ENCODE assay signal across 9 mouse cellular contexts in genomic region chr1:43264407-43264889, GRCm38 (mm10).
DNase-seq lines count a peak whose midpoint lies in the region; ATAC-seq and TF ChIP-seq lines count a peak whose summit lies in the region.
"Had no signal": no experiment of that assay in that cellular context is flagged by ENCODE, and none has a peak within 500 bp of the region (broad histone marks: within the 10 kb centered on the region; RNA-seq: fewer than 3 reads in every experiment).

No protein-coding gene starts in this region.

- TF ChIP-seq EP300 in heart, postnatal 0 days (IDR thresholded peaks at IDR 0.05; ENCODE audit: low read depth) = no peak
- no peak for TF ChIP-seq EP300 in stomach, postnatal 0 days (optimal IDR thresholded peaks at IDR 0.05)

- no peaks in the 10 kb centered on the region for H3K27me3 ChIP-seq in forebrain, embryonic 12.5 days
- no peaks in the 10 kb centered on the region for H3K27me3 ChIP-seq in heart, postnatal 0 days (ENCODE audit: control insufficient read depth, insufficient read depth, low read length)
- no peaks in the 10 kb centered on the region for H3K27me3 ChIP-seq in liver, embryonic 12.5 days (replicated peaks)
- H3K27me3 ChIP-seq in neural tube, embryonic 12.5 days (replicated peaks) = no peaks in the 10 kb centered on the region
- H3K27me3 ChIP-seq in stomach, postnatal 0 days (ENCODE audit: control insufficient read depth, insufficient read depth, low read length) = no peaks in the 10 kb centered on the region
- H3K27me3 ChIP-seq: embryonic facial prominence, embryonic 15.5 days had no signal

- no peaks in the 10 kb centered on the region for H3K4me1 ChIP-seq in forebrain, embryonic 12.5 days
- H3K4me1 ChIP-seq in heart, postnatal 0 days (ENCODE audit: control insufficient read depth, insufficient read depth) = no peaks in the 10 kb centered on the region; the same call in 1 of the 2 replicates
- H3K4me1 ChIP-seq in liver, embryonic 12.5 days = no peaks in the 10 kb centered on the region
- no peaks in the 10 kb centered on the region for H3K4me1 ChIP-seq in neural tube, embryonic 12.5 days
- H3K4me1 ChIP-seq in stomach, postnatal 0 days (replicated peaks; ENCODE audit: control insufficient read depth, insufficient read depth) = no peaks in the 10 kb centered on the region
- H3K4me1 ChIP-seq: embryonic facial prominence, embryonic 15.5 days had no signal

- peak; percentile 57; the same call in 1 of the 2 replicates for ATAC-seq in forebrain, embryonic 12.5 days (ENCODE audit: low FRiP score)
- peak; percentile 21; the same call in 1 of the 2 replicates for ATAC-seq in heart, postnatal 0 days (ENCODE audit: insufficient read depth, low read depth)
- 0 out of 2 replicates have a peak, but pooled peaks have one; percentile 10 for ATAC-seq in liver, embryonic 12.5 days
- peak; percentile 78 for ATAC-seq in neural tube, embryonic 12.5 days (ENCODE audit: low FRiP score, low read depth)
- ATAC-seq in stomach, postnatal 0 days (ENCODE audit: low FRiP score, low TSS enrichment) = peak; percentile 51; the same call in 1 of the 2 replicates

- H3K4me3 ChIP-seq in forebrain, embryonic 12.5 days (replicated peaks) = no peak overlapping the region
- no peak overlapping the region for H3K4me3 ChIP-seq in heart, postnatal 0 days (ENCODE audit: low read depth, low read length)
- H3K4me3 ChIP-seq in liver, embryonic 12.5 days = no peak overlapping the region
- no peak overlapping the region for H3K4me3 ChIP-seq in neural tube, embryonic 12.5 days
- H3K4me3 ChIP-seq in stomach, postnatal 0 days (ENCODE audit: low read depth, low read length) = no peak overlapping the region
- H3K4me3 ChIP-seq: embryonic facial prominence, embryonic 15.5 days had no signal

- peak; percentile 91 for TF ChIP-seq CTCF in heart, postnatal 0 days (IDR thresholded peaks at IDR 0.05; ENCODE audit: low read depth)
- peak; percentile 94 for TF ChIP-seq CTCF in stomach, postnatal 0 days (IDR thresholded peaks at IDR 0.05; ENCODE audit: low read depth)

- H3K9me3 ChIP-seq in forebrain, embryonic 12.5 days = no peaks in the 10 kb centered on the region
- no peaks in the 10 kb centered on the region for H3K9me3 ChIP-seq in heart, postnatal 0 days (replicated peaks; ENCODE audit: control insufficient read depth, low read length)
- H3K9me3 ChIP-seq in liver, embryonic 12.5 days (replicated peaks) = no peaks in the 10 kb centered on the region
- H3K9me3 ChIP-seq in neural tube, embryonic 12.5 days = no peaks in the 10 kb centered on the region
- no peaks in the 10 kb centered on the region for H3K9me3 ChIP-seq in stomach, postnatal 0 days (ENCODE audit: control insufficient read depth, low read length)
- H3K9me3 ChIP-seq: embryonic facial prominence, embryonic 15.5 days had no signal

- peak; percentile 77 for DNase-seq in CD4-positive, CD25-positive, alpha-beta regulatory T cell, adult 2 months (ENCODE audit: low read depth, low spot score)
- peak; percentile 32 for DNase-seq in brain, embryonic 18.5 days (ENCODE audit: low read depth, low spot score)
- DNase-seq in heart, postnatal 0 days (ENCODE audit: low spot score) = peak; percentile 85
- peak; percentile 56 to 79 for DNase-seq in kidney, postnatal 25 days
- peak; percentile 75 for DNase-seq in stomach, postnatal 0 days (ENCODE audit: low spot score)

- no peak overlapping the region for H3K9ac ChIP-seq in forebrain, embryonic 12.5 days
- H3K9ac ChIP-seq in heart, postnatal 0 days (replicated peaks; ENCODE audit: low read depth, low read length) = no peak overlapping the region
- no peak overlapping the region for H3K9ac ChIP-seq in liver, embryonic 12.5 days
- H3K9ac ChIP-seq in neural tube, embryonic 12.5 days = no peak overlapping the region; the same call in 1 of the 2 replicates
- H3K9ac ChIP-seq in stomach, postnatal 0 days (ENCODE audit: low read length) = no peak overlapping the region
- H3K9ac ChIP-seq: embryonic facial prominence, embryonic 15.5 days had no signal

- H3K4me2 ChIP-seq in forebrain, embryonic 12.5 days = no peak overlapping the region
- peak overlapping the region; percentile 19; the same call in 1 of the 2 replicates for H3K4me2 ChIP-seq in heart, postnatal 0 days (ENCODE audit: low read depth, low read length)
- H3K4me2 ChIP-seq in liver, embryonic 12.5 days = no peak overlapping the region
- no peak overlapping the region for H3K4me2 ChIP-seq in neural tube, embryonic 12.5 days (replicated peaks)
- no peak overlapping the region for H3K4me2 ChIP-seq in stomach, postnatal 0 days (replicated peaks; ENCODE audit: low read depth)
- H3K4me2 ChIP-seq: embryonic facial prominence, embryonic 15.5 days had no signal

- 27% methylated on average over 5 of the region's 5 CpGs for WGBS in forebrain, embryonic 12.5 days
- WGBS in heart, postnatal 0 days = 8% methylated on average over 5 of the region's 5 CpGs
- 14% methylated on average over 5 of the region's 5 CpGs for WGBS in liver, embryonic 12.5 days (ENCODE audit: insufficient replicate concordance)
- WGBS in neural tube, embryonic 12.5 days = 21% methylated on average over 5 of the region's 5 CpGs
- WGBS in stomach, postnatal 0 days = 15% methylated on average over 5 of the region's 5 CpGs

- no peaks in the 10 kb centered on the region for H3K36me3 ChIP-seq in forebrain, embryonic 12.5 days (replicated peaks)
- no peaks in the 10 kb centered on the region for H3K36me3 ChIP-seq in heart, postnatal 0 days (replicated peaks; ENCODE audit: control insufficient read depth, insufficient read depth, low read length)
- no peaks in the 10 kb centered on the region for H3K36me3 ChIP-seq in liver, embryonic 12.5 days
- no peaks in the 10 kb centered on the region for H3K36me3 ChIP-seq in neural tube, embryonic 12.5 days
- no peaks in the 10 kb centered on the region for H3K36me3 ChIP-seq in stomach, postnatal 0 days (ENCODE audit: control insufficient read depth, insufficient read depth, low read length)
- H3K36me3 ChIP-seq: embryonic facial prominence, embryonic 15.5 days had no signal

- no peak overlapping the region for H3K27ac ChIP-seq in forebrain, embryonic 12.5 days
- no peak overlapping the region for H3K27ac ChIP-seq in heart, postnatal 0 days (ENCODE audit: low read depth)
- H3K27ac ChIP-seq in liver, embryonic 12.5 days = no peak overlapping the region
- H3K27ac ChIP-seq in neural tube, embryonic 12.5 days = no peak overlapping the region
- H3K27ac ChIP-seq in stomach, postnatal 0 days (replicated peaks) = no peak overlapping the region
- H3K27ac ChIP-seq: embryonic facial prominence, embryonic 15.5 days had no signal

Comparison
In these comparisons a context has a peak if more than half of its experiments do, and no peak if none do; other contexts are left out.
1. DNase-seq: peak in every context shown above with its lines; median percentile 85 in heart, postnatal 0 days; 77 in CD4-positive, CD25-positive, alpha-beta regulatory T cell, adult 2 months; 75 in stomach, postnatal 0 days; 68 in kidney, postnatal 25 days; 32 in brain, embryonic 18.5 days.
2. ATAC-seq: peak in every context shown above with its lines; median percentile 78 in neural tube, embryonic 12.5 days; 57 in forebrain, embryonic 12.5 days; 51 in stomach, postnatal 0 days; 21 in heart, postnatal 0 days; 10 in liver, embryonic 12.5 days.